Mouse (Mus musculus): ENCODE results near the gene Igfbp4. TPM values are rescaled to one million over a fixed set of nuclear protein-coding genes. Genes with fewer than 3 reads are reported as not detected.

Igfbp4 gene
- polyA plus RNA-seq, 1 experiment = 274 TPM

- Histone ChIP-seq H3K27me3 (ENCODE audit: control insufficient read depth, insufficient read depth, low read length) (no peaks in the 10 kb centered on the region), H3K4me1 (ENCODE audit: control insufficient read depth, insufficient read depth, insufficient read length) (peaks cover 5% of the 10 kb centered on the region; the same call in 1 of the 2 replicates), H3K4me3 (ENCODE audit: extremely low read depth, insufficient read depth, insufficient read length) (no peak overlapping the region), H3K27ac (ENCODE audit: insufficient read depth, low read length) (no peak overlapping the region), H3K36me3 (ENCODE audit: control insufficient read depth, insufficient read depth, low read length) (no peaks in the 10 kb centered on the region)
- no peak for DNase-seq (ENCODE audit: low read depth in 1 of 2, low spot score in 2 of 2)
- TF ChIP-seq CTCF (IDR thresholded peaks at IDR 0.05; ENCODE audit: extremely low read depth, insufficient read depth, insufficient read length, insufficient replicate concordance) = no peak
- no peak for TF ChIP-seq POLR2A (IDR thresholded peaks at IDR 0.05; ENCODE audit: low read depth, low read length)
- WGBS = 79% methylated on average over 5 of the region's 5 CpGs
These were observed 6.1 kb downstream of the Igfbp4 start for GRCm38 (mm10) chr11:99047120-99047519.

GRCm38 (mm10) chr11:99047643-99048042, 6.6 kb downstream of the Igfbp4 start:
- Histone ChIP-seq H3K36me3 (ENCODE audit: control insufficient read depth, insufficient read depth, low read length) (no peaks in the 10 kb centered on the region), H3K4me1 (ENCODE audit: control insufficient read depth, insufficient read depth, insufficient read length) (0 out of 2 replicates have a peak, but pooled peaks cover 3% of the 10 kb centered on the region), H3K27ac (ENCODE audit: insufficient read depth, low read length) (no peak overlapping the region), H3K27me3 (ENCODE audit: control insufficient read depth, insufficient read depth, low read length) (no peaks in the 10 kb centered on the region), H3K4me3 (ENCODE audit: extremely low read depth, insufficient read depth, insufficient read length) (no peak overlapping the region)
- no peak for TF ChIP-seq CTCF (IDR thresholded peaks at IDR 0.05; ENCODE audit: extremely low read depth, insufficient read depth, insufficient read length, insufficient replicate concordance)
- no peak for TF ChIP-seq POLR2A (IDR thresholded peaks at IDR 0.05; ENCODE audit: low read depth, low read length)
- 89% methylated on average over 2 of the region's 2 CpGs for WGBS
- no peak for DNase-seq (ENCODE audit: low read depth in 1 of 2, low spot score in 2 of 2)

GRCm38 (mm10) chr11:99055143-99055542, 14.1 kb downstream of the Igfbp4 start:
- TF ChIP-seq CTCF (IDR thresholded peaks at IDR 0.05; ENCODE audit: extremely low read depth, insufficient read depth, insufficient read length, insufficient replicate concordance) = no peak
- Histone ChIP-seq H3K4me3 (ENCODE audit: extremely low read depth, insufficient read depth, insufficient read length) (no peak overlapping the region), H3K27me3 (ENCODE audit: control insufficient read depth, insufficient read depth, low read length) (no peaks in the 10 kb centered on the region), H3K27ac (ENCODE audit: insufficient read depth, low read length) (no peak overlapping the region), H3K36me3 (ENCODE audit: control insufficient read depth, insufficient read depth, low read length) (no peaks in the 10 kb centered on the region), H3K4me1 (ENCODE audit: control insufficient read depth, insufficient read depth, insufficient read length) (no peaks in the 10 kb centered on the region)
- no peak for DNase-seq (ENCODE audit: low read depth in 1 of 2, low spot score in 2 of 2)
- 74% methylated on average over 4 of the region's 4 CpGs for WGBS

- Histone ChIP-seq H3K4me1 (ENCODE audit: control insufficient read depth, insufficient read depth, insufficient read length) (no peaks in the 10 kb centered on the region), H3K36me3 (ENCODE audit: control insufficient read depth, insufficient read depth, low read length) (no peaks in the 10 kb centered on the region), H3K27me3 (ENCODE audit: control insufficient read depth, insufficient read depth, low read length) (no peaks in the 10 kb centered on the region), H3K27ac (ENCODE audit: insufficient read depth, low read length) (no peak overlapping the region), H3K4me3 (ENCODE audit: extremely low read depth, insufficient read depth, insufficient read length) (no peak overlapping the region)
- DNase-seq (ENCODE audit: low read depth in 1 of 2, low spot score in 2 of 2) = no peak
- WGBS = 74% methylated on average over 8 of the region's 8 CpGs
- no peak for TF ChIP-seq CTCF (IDR thresholded peaks at IDR 0.05; ENCODE audit: extremely low read depth, insufficient read depth, insufficient read length, insufficient replicate concordance)
These were observed 14.8 kb downstream of the Igfbp4 start for GRCm38 (mm10) chr11:99055571-99056452.

GRCm38 (mm10) chr11:99060435-99060834, 19.4 kb downstream of the Igfbp4 start:
- H3K27ac ChIP-seq (ENCODE audit: insufficient read depth, low read length) = no peak overlapping the region
- WGBS = 74% methylated on average over 3 of the region's 3 CpGs
- no peak for TF ChIP-seq CTCF (IDR thresholded peaks at IDR 0.05; ENCODE audit: extremely low read depth, insufficient read depth, insufficient read length, insufficient replicate concordance)
- no peak for TF ChIP-seq POLR2A (IDR thresholded peaks at IDR 0.05; ENCODE audit: low read depth, low read length)
- no peaks in the 10 kb centered on the region for H3K27me3 ChIP-seq (ENCODE audit: control insufficient read depth, insufficient read depth, low read length)
- H3K4me3 ChIP-seq (ENCODE audit: extremely low read depth, insufficient read depth, insufficient read length) = no peak overlapping the region
- no peaks in the 10 kb centered on the region for H3K36me3 ChIP-seq (ENCODE audit: control insufficient read depth, insufficient read depth, low read length)
- DNase-seq (ENCODE audit: low read depth in 1 of 2, low spot score in 2 of 2) = no peak
- no peaks in the 10 kb centered on the region for H3K4me1 ChIP-seq (ENCODE audit: control insufficient read depth, insufficient read depth, insufficient read length)

- Histone ChIP-seq H3K4me1 (ENCODE audit: control insufficient read depth, insufficient read depth, insufficient read length) (no peaks in the 10 kb centered on the region), H3K4me3 (ENCODE audit: extremely low read depth, insufficient read depth, insufficient read length) (no peak overlapping the region), H3K27me3 (ENCODE audit: control insufficient read depth, insufficient read depth, low read length) (no peaks in the 10 kb centered on the region), H3K36me3 (ENCODE audit: control insufficient read depth, insufficient read depth, low read length) (no peaks in the 10 kb centered on the region), H3K27ac (ENCODE audit: insufficient read depth, low read length) (no peak overlapping the region)
- TF ChIP-seq POLR2A (IDR thresholded peaks at IDR 0.05; ENCODE audit: low read depth, low read length) (no peak), CTCF (IDR thresholded peaks at IDR 0.05; ENCODE audit: extremely low read depth, insufficient read depth, insufficient read length, insufficient replicate concordance) (no peak)
- no peak for DNase-seq (ENCODE audit: low read depth in 1 of 2, low spot score in 2 of 2)
- 92% methylated on average over 7 of the region's 7 CpGs for WGBS
These were observed 21.6 kb downstream of the Igfbp4 start for GRCm38 (mm10) chr11:99062661-99063060.
